Mouse (Mus musculus) hindbrain, embryonic 10.5 days (tissue): ENCODE data around the gene Dcun1d4. TPM values are rescaled to one million over a fixed set of nuclear protein-coding genes. Genes with fewer than 3 reads are reported as not detected.

Source experiments
- DNase-seq: peaks from one replicate; pipeline ENCODE4 v3.0.0-alpha.2; 2017; ENCODE audit warnings: low spot score
- H3K27ac ChIP-seq: fragments of 300-500 bp; sonication (generic); 2 replicates; pipeline ENCODE4 v1.5.1; 2016; ENCODE audit warnings: mild to moderate bottlenecking, moderate library complexity
- H3K27me3 ChIP-seq: fragments of 300-500 bp; sonication (generic); 2 replicates; pipeline ENCODE4 v1.6.1; 2016; ENCODE audit warnings: mild to moderate bottlenecking; ENCODE audit not compliant: poor library complexity, insufficient read depth, severe bottlenecking
- H3K36me3 ChIP-seq: fragments of 300-500 bp; sonication (generic); 2 replicates; pipeline ENCODE4 v1.6.1; 2016; ENCODE audit warnings: mild to moderate bottlenecking, moderate library complexity
- H3K4me1 ChIP-seq: fragments of 300-500 bp; sonication (generic); replicated peaks from 2 replicates; pipeline ENCODE4 v1.6.1; 2016; ENCODE audit warnings: mild to moderate bottlenecking
- H3K4me3 ChIP-seq: fragments of 300-500 bp; sonication (generic); 2 replicates; pipeline ENCODE4 v1.5.1; 2016; ENCODE audit warnings: mild to moderate bottlenecking, moderate library complexity
- H3K9me3 ChIP-seq: fragments of 300-500 bp; sonication (generic); 2 replicates; pipeline ENCODE4 v1.6.1; 2016; ENCODE audit warnings: mild to moderate bottlenecking, moderate library complexity
- WGBS: fragments of 180-500 bp; shearing (Covaris S2); methylation state at CpG from one replicate; pipeline ENCODE4 v1.1.7; 2016; 5-methylcytosine and 5-hydroxymethylcytosine counted together
- polyA plus RNA-seq: library from polyadenylated mRNA; unstranded; fragments of >200 nt; fragmentation: Nextera tagmentation; extraction: Ambion mirVana; gene quantifications from 2 replicates; pipeline ENCODE4 v1.2.1, GENCODE M21; 2016

Gene Dcun1d4
- polyA plus RNA-seq, 1 experiment from 2014 or later: 46.9 TPM

- Histone ChIP-seq H3K9me3 (no peaks in the 10 kb centered on the region), H3K4me3 (no peak overlapping the region), H3K27me3 (no peaks in the 10 kb centered on the region), H3K27ac (no peak overlapping the region), H3K4me1 (no peaks in the 10 kb centered on the region), H3K36me3 (peaks cover 59% of the 10 kb centered on the region)
- 100% methylated on average over 1 of the region's 1 CpGs for WGBS
- no peak for DNase-seq
Observed at GRCm38 (mm10) chr5:73512241-73512640, 31.4 kb downstream of the Dcun1d4 start.

- H3K27me3 ChIP-seq: no peaks in the 10 kb centered on the region
- peaks cover 64% of the 10 kb centered on the region for H3K36me3 ChIP-seq
- H3K9me3 ChIP-seq: no peaks in the 10 kb centered on the region
- 92% methylated on average over 9 of the region's 9 CpGs for WGBS
- no peak overlapping the region for H3K4me3 ChIP-seq
- no peaks in the 10 kb centered on the region for H3K4me1 ChIP-seq
- DNase-seq: no peak
- no peak overlapping the region for H3K27ac ChIP-seq
Observed at GRCm38 (mm10) chr5:73512661-73513060, 31.9 kb downstream of the Dcun1d4 start.

GRCm38 (mm10) chr5:73514202-73514601, 33.4 kb downstream of the Dcun1d4 start:
- Histone ChIP-seq H3K4me1 (no peaks in the 10 kb centered on the region), H3K4me3 (no peak overlapping the region), H3K9me3 (no peaks in the 10 kb centered on the region), H3K27ac (no peak overlapping the region), H3K36me3 (peaks cover 78% of the 10 kb centered on the region), H3K27me3 (no peaks in the 10 kb centered on the region)
- WGBS: 92% methylated on average over 2 of the region's 2 CpGs
- no peak for DNase-seq

GRCm38 (mm10) chr5:73517299-73517698, 36.5 kb downstream of the Dcun1d4 start:
- Histone ChIP-seq H3K27ac (no peak overlapping the region), H3K4me3 (no peak overlapping the region), H3K9me3 (no peaks in the 10 kb centered on the region), H3K27me3 (no peaks in the 10 kb centered on the region), H3K36me3 (peaks cover 86% of the 10 kb centered on the region), H3K4me1 (no peaks in the 10 kb centered on the region)
- WGBS: 92% methylated on average over 5 of the region's 5 CpGs
- no peak for DNase-seq

GRCm38 (mm10) chr5:73518424-73519211, 37.8 kb downstream of the Dcun1d4 start:
- Histone ChIP-seq H3K36me3 (peaks cover 87% of the 10 kb centered on the region), H3K4me3 (no peak overlapping the region), H3K4me1 (no peaks in the 10 kb centered on the region), H3K27ac (no peak overlapping the region), H3K9me3 (no peaks in the 10 kb centered on the region), H3K27me3 (no peaks in the 10 kb centered on the region)
- WGBS: 91% methylated on average over 8 of the region's 8 CpGs
- DNase-seq: no peak

- H3K9me3 ChIP-seq: no peaks in the 10 kb centered on the region
- no peaks in the 10 kb centered on the region for H3K27me3 ChIP-seq
- H3K27ac ChIP-seq: no peak overlapping the region
- H3K36me3 ChIP-seq: peaks cover 88% of the 10 kb centered on the region
- no peak for DNase-seq
- no peaks in the 10 kb centered on the region for H3K4me1 ChIP-seq
- 85% methylated on average over 4 of the region's 4 CpGs for WGBS
- H3K4me3 ChIP-seq: no peak overlapping the region
Observed at GRCm38 (mm10) chr5:73520787-73521186, 40.0 kb downstream of the Dcun1d4 start.

- DNase-seq: no peak
- Histone ChIP-seq H3K9me3 (no peaks in the 10 kb centered on the region), H3K4me1 (no peaks in the 10 kb centered on the region), H3K36me3 (peaks cover 84% of the 10 kb centered on the region), H3K27ac (no peak overlapping the region), H3K27me3 (no peaks in the 10 kb centered on the region), H3K4me3 (no peak overlapping the region)
- 86% methylated on average over 10 of the region's 10 CpGs for WGBS
Observed at GRCm38 (mm10) chr5:73523227-73523626, 42.4 kb downstream of the Dcun1d4 start.

- peaks cover 83% of the 10 kb centered on the region for H3K36me3 ChIP-seq
- no peaks in the 10 kb centered on the region for H3K9me3 ChIP-seq
- H3K27me3 ChIP-seq: no peaks in the 10 kb centered on the region
- no peaks in the 10 kb centered on the region for H3K4me1 ChIP-seq
- H3K4me3 ChIP-seq: no peak overlapping the region
- DNase-seq: no peak
- H3K27ac ChIP-seq: no peak overlapping the region
- 81% methylated on average over 4 of the region's 4 CpGs for WGBS
Observed at GRCm38 (mm10) chr5:73524300-73525000, 43.6 kb downstream of the Dcun1d4 start.

- Histone ChIP-seq H3K4me3 (no peak overlapping the region), H3K4me1 (no peaks in the 10 kb centered on the region), H3K9me3 (no peaks in the 10 kb centered on the region), H3K36me3 (peaks cover 88% of the 10 kb centered on the region), H3K27ac (no peak overlapping the region), H3K27me3 (no peaks in the 10 kb centered on the region)
- no peak for DNase-seq
- 81% methylated on average over 1 of the region's 1 CpGs for WGBS
Observed at GRCm38 (mm10) chr5:73532222-73532621, 51.4 kb downstream of the Dcun1d4 start.

GRCm38 (mm10) chr5:73532879-73533278, 52.1 kb downstream of the Dcun1d4 start:
- Histone ChIP-seq H3K4me1 (no peaks in the 10 kb centered on the region), H3K36me3 (peaks cover 91% of the 10 kb centered on the region), H3K27me3 (no peaks in the 10 kb centered on the region), H3K27ac (no peak overlapping the region), H3K9me3 (no peaks in the 10 kb centered on the region), H3K4me3 (no peak overlapping the region)
- WGBS: 89% methylated on average over 9 of the region's 9 CpGs
- DNase-seq: no peak

- Histone ChIP-seq H3K4me1 (no peaks in the 10 kb centered on the region), H3K36me3 (peaks cover 77% of the 10 kb centered on the region), H3K4me3 (no peak overlapping the region), H3K27ac (no peak overlapping the region), H3K27me3 (no peaks in the 10 kb centered on the region), H3K9me3 (no peaks in the 10 kb centered on the region)
- 93% methylated on average over 12 of the region's 12 CpGs for WGBS
- no peak for DNase-seq
Observed at GRCm38 (mm10) chr5:73537669-73538068, 56.9 kb downstream of the Dcun1d4 start.

GRCm38 (mm10) chr5:73538586-73539298, 57.9 kb downstream of the Dcun1d4 start:
- no peak for DNase-seq
- Histone ChIP-seq H3K27me3 (no peaks in the 10 kb centered on the region), H3K27ac (no peak overlapping the region), H3K4me3 (no peak overlapping the region), H3K4me1 (no peaks in the 10 kb centered on the region), H3K36me3 (peaks cover 78% of the 10 kb centered on the region), H3K9me3 (no peaks in the 10 kb centered on the region)
- 89% methylated on average over 11 of the region's 11 CpGs for WGBS
